Mouse (Mus musculus) gastrocnemius, adult 2 months (tissue): ENCODE results near the gene Clic5. TPM values are rescaled to one million over a fixed set of nuclear protein-coding genes. Genes with fewer than 3 reads are reported as not detected.

Experiments used
- DNase-seq: peaks from one replicate; pipeline ENCODE4 v3.0.0; 2022
- H3K27ac ChIP-seq: fragments of 200-600 bp; 2 replicates; pipeline ENCODE4 v1.8.1; 2022; ENCODE audit warnings: mild to moderate bottlenecking
- H3K4me3 ChIP-seq: fragments of 200-600 bp; 2 replicates; pipeline ENCODE4 v1.8.1; 2022; ENCODE audit warnings: mild to moderate bottlenecking, moderate library complexity
- CTCF ChIP-seq: fragments of 200-600 bp; IDR thresholded peaks from 2 replicates; pipeline ENCODE4 v1.8.1; 2022; ENCODE audit warnings: antibody characterized with exemption, mild to moderate bottlenecking, moderate library complexity
- intact Hi-C: fragments of 180-260 bp; cut with DNase I; formaldehyde crosslinking; loops from one replicate; pipeline ENCODE4 v1.15.1; 2025
- total RNA-seq, 2 experiments: library from RNA; stranded (reverse); gene quantifications; 2 replicates each; pipeline ENCODE4 v1.2.3; 2021

Gene Clic5
- total RNA-seq, 2 experiments from 2014 or later, result 121 to 159 TPM

- H3K27ac ChIP-seq, result no peak overlapping the region
- no peak overlapping the region for H3K4me3 ChIP-seq
- intact Hi-C loops, result no loop called here
- DNase-seq, result no peak
- TF ChIP-seq CTCF, result no peak
These were observed 112.9 kb downstream of the Clic5 start for GRCm38 (mm10) chr17:44301224-44301811.

DNA sequence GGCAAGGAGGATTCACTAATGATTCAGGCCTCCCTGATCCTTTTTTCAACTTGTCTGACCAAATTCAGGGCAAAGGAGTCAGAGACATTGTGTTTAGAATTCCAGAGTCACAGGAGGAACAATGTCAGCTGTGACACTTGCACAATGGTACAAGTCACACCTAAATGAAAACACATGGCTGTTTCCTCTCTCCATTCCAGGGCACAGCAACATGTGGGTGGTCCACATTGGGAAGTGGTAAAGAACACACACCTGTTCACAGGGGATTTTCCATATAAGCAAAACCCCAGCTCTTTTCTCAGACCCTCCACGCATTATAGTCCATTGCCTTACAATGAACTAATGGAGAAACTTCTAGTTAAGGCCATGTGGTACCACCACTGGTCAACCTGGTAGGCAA, 115.7 kb downstream of the Clic5 start:
- no peak overlapping the region for H3K27ac ChIP-seq
- no peak overlapping the region for H3K4me3 ChIP-seq
- intact Hi-C loops, result no loop called here
- TF ChIP-seq CTCF, result no peak
- DNase-seq, result no peak

DNA sequence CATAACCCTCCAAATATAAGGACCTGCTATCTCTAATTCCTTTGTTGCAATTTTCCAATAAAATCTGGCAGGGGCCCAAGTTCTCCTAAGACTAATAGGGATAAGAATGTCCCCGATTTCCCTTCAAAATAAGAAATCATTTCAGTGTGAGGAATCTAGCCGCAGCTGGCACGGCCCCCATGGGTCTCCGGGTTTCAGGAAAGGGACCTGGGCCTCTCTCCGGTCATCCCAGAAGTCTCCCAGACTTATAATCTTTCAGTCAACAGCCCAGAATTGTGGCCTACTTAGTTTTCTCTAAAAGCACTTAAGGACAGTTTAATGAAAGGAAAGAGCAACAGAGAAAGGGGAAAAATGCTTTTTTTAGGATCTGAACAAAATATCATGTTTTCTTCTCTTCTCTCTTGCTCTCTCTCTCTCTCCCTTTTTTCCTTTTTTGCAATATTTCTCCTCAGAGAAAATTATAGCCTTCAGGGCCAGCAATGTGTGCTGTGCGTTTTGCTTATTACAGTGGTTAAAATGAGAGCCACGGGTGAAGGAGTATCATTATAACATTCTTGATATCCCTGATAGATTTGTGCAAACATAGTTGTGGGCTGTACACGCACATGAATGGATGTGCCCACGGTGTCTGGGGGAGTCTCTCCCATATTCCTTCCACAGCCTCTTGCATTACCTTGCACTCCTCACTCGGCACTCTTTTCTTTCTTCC, 121.7 kb downstream of the Clic5 start:
- Histone ChIP-seq H3K27ac (no peak overlapping the region), H3K4me3 (no peak overlapping the region)
- no peak for DNase-seq
- TF ChIP-seq CTCF, result no peak
- intact Hi-C loops, result no loop called here

- Histone ChIP-seq H3K27ac (no peak overlapping the region), H3K4me3 (no peak overlapping the region)
- TF ChIP-seq CTCF, result no peak
- DNase-seq, result no peak
- intact Hi-C loops, result no loop called here
These were observed 136.9 kb downstream of the Clic5 start for GRCm38 (mm10) chr17:44325314-44325713.

- intact Hi-C loops, result no loop called here
- Histone ChIP-seq H3K4me3 (no peak overlapping the region), H3K27ac (no peak overlapping the region)
- no peak for DNase-seq
- no peak for TF ChIP-seq CTCF
These were observed 139.1 kb downstream of the Clic5 start for GRCm38 (mm10) chr17:44327279-44328146.

DNA sequence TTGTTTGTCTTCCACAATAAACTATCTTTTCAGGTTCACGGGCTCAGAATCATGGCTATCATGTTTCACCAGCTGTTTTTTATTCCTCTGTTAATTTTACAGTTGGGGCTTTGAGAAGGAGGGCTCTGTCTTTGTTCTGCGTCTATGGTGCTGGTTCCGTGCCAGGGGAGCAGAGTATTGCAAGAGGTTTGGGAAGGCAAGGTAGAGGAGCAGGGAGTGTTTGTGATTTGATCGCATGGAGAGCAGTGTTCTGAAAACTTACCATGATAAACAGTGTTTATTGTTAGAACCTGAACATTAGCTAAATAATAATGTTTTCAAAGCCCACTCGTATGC, 139.7 kb downstream of the Clic5 start:
- intact Hi-C loops, result no loop called here
- TF ChIP-seq CTCF, result no peak
- DNase-seq, result no peak
- H3K4me3 ChIP-seq, result no peak overlapping the region
- H3K27ac ChIP-seq, result no peak overlapping the region

Other genes starting within 250 kb of the Clic5 start
- 1 to 10 TPM; 6.2 to 7.1 TPM for gene Enpp5, start 109.8 kb upstream of the Clic5 start, total RNA-seq
- 10 to 100 TPM; 34.6 to 41.2 TPM for gene Enpp4, start 82.8 kb upstream of the Clic5 start, total RNA-seq